Mouse (Mus musculus) cerebellum, postnatal 14 days (tissue): ENCODE data around the gene Uba52.

ENCODE experiments used
- DNase-seq, 2 experiments: peaks; one replicate each; pipeline ENCODE4 v3.0.0; 2021; ENCODE audit warnings: mixed read lengths in 2 of 2

Gene Uba52

DNA sequence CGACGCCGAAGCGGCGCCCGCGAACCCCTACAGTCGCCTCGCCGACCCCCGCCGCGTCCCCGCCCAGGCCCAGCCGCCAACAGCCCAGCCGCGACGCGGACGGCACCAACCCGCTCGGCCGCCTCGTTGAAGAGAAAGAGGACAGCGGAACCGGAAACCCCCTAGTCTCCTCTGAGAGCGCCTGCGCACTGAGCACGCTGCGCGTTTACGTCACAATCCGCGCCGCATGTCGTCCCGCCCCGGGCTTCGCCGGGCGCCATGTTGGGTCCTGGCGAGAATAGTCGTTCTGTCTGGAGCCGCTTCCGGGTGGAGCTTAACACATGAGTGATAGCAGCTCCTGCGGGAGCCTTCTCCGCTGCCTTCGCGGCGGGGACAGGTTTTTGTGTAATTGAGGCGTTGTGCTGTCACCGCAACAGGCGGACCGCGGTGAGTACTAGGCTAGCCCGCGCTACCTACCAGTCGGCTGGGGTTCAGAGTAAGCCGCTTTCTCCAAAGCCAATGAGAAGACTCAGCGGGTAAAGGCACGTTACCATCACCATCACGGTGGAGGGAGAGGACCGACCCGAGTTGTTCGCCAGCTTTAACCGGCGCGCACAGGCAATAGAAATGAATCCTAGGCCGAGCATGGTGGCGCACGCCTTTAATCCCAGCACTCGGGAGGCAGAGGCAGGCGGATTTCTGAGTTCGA lies at the start of gene Uba52:
TSS of gene Uba52 (minus strand) at position 574 of the 688 bp plus-strand sequence.
- DNase-seq: peak; percentile 98 to 99

DNA sequence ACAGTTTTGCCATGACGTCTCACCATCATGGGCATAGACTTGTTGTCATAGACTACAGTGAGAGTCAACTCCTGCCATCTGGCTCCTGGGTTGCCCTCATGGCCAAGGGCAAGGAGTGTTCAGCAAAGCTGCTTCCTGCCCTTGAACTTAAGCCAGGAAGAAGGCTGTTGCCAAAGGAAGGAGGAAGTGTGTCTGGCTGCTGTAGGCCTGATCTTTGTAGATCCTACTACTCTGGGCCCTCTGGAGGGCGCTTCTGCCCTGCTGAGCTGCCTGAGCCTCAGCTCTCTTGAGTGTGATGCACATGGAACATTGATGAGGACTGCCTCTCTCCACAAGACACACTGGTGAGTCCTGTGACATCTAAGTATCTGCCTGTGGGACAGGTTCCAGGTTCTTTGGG lies 49.5 kb upstream of the Uba52 start:
- peak; percentile 64 to 70 for DNase-seq

DNA sequence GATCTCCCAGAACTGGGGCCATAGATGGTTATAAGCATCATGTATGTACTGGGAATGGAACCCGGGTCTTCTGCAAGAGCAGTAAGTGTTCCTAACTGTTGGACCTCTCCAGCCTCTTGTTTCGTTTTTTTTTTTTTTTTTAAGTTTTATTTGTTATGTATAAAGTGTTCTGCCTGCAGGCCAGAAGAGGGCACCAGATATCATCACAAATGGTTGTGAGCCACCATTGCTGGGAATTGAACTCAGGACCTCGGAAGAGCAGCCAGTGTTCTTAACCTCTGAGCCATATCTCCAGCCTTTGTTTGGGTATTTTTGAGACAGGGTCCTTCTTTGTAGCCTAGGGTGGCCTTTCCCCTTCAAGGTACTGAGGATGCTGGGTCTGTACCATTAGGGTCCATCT lies 48.4 kb upstream of the Uba52 start:
- no peak for DNase-seq

DNA sequence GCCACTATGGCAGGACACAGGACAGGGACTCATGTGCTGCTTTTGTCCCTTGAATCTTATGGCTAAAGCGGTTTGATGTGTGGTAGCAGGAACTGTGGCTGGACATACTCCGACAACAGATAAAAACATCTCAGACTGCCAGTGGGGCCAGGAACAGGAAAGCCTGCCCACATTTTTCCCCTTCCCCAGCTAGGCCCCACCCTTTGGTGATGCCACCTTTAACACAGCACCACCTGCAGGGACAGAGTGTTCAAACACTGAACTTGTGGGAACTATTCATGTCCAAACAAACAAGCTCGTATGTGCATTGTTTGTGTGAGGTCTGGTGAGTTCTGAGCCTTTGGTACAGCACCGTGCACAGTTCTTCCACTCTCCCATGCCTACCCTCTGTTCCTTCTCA lies 47.7 kb upstream of the Uba52 start:
- no peak for DNase-seq

GRCm38 (mm10) chr8:70555079-70555747 lies 44.6 kb upstream of the Uba52 start:
- no peak for DNase-seq

DNA sequence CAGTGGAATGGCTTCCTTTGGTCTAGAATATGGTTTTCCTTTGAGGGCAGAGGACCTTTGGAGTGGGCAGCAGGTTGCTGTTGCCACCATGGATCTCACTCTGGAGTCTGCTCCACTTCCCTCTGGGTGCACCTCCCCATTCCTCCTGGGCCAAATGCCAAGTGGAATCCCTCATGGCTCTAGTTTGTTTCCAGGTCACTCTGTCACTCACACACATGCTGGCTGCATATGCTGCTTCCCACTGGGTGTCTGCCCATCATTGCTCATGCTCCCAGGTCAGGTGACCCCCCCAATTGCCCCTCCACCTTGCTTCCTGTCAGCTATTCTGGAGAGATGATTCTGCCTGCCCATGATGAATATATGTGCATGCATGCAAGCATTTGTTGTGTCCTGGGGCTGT lies 43.1 kb upstream of the Uba52 start:
- DNase-seq: peak; percentile 80 to 81

- DNase-seq: no peak
These were observed 42.2 kb upstream of the Uba52 start for GRCm38 (mm10) chr8:70552836-70553235.

DNA sequence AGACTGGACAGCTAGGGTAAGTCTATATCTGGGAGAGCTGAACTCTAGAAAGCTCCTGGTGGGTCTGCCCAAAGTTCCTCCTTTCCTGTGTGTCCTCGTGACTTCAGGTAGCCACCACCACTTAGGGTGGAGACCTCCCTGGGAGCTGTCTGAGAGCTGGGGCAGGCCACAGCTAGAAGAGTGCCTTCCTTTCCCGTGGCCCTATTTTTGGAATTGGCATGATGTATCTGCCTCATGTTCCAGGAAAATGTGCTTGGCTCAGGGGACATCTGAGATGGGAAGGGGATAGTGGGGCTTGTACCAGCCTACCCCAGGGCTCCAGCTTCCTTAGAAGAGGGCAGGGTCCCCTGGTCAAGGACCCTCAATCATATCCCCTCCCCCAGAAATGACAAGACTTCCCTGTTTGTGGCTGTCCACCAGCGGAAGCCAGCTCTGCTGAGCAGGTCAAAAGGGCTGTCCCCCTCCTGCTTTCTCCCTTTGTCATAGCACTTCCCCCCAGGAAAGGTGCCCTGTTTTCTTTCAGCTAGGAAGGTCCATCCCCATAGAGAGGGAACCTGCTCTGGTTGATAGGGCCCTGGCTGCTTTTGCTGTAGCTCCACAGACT lies 41.1 kb upstream of the Uba52 start:
- peak in 1 of 2 experiments; percentile 49 for DNase-seq

DNA sequence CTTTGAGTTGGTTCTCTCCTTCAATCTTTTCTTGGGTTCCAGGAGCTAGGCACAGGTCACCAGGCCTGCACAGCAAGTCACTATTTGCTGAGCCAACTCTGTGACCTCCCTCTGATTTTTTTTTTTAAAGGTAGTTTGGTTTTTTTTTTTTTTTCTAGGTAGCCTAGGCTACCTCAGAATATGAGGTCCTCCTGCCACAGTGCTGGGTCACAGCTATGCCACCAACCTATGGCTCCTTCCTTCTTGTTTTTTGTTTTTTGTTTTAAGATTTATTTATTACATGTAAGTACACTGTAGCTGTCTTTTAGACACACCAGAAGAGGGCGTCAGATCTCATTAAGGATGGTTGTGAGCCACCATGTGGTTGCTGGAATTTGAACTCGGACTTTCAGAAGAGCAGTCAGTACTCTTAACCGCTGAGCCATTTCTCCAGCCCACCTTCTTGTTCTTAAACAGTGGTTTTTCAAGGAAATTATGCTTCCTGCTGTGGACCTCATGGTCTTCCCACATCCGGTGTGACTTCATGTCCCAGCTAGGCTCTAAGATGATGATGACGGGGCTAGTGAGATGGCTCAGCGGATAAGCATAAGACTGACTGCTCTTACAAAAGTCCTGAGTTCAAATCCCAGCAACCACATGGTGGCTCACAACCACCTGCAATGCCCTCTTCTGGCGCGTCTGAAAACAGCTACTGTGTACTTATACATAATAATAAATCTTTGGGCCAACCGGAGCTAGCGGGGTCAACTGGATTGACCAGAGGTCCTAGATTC lies 39.0 kb upstream of the Uba52 start:
- DNase-seq: no peak

GRCm38 (mm10) chr8:70547762-70548161 lies 37.2 kb upstream of the Uba52 start:
- DNase-seq: no peak

- no peak for DNase-seq
These were observed 35.8 kb upstream of the Uba52 start for GRCm38 (mm10) chr8:70546412-70546811.

DNA sequence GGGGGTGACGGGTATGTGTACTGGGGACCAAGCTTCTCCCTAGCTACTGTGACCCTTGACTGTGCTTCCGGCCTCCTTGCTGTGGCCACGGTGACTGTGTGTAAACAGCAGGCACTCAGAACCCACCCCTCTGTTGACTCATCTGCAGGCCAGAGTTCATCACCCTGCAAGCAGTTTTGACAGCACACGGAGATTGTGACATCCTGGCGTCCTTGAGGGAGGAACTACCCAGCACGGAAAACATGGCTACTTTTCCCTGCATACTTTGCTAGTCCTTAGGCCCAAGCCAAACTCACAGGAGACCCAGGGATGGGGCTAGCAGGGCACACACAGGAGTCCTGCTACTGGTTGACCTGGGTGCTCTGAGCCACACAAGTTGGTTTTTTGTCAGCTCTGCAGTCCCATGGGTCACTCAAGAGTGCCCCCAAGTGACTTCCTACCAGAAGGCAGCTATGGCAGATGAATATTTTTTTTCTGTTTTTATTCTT lies 33.6 kb upstream of the Uba52 start:
- no peak for DNase-seq

GRCm38 (mm10) chr8:70541081-70541480 lies 30.5 kb upstream of the Uba52 start:
- no peak for DNase-seq

- no peak for DNase-seq
These were observed 30.0 kb upstream of the Uba52 start for GRCm38 (mm10) chr8:70540507-70541071.

GRCm38 (mm10) chr8:70540013-70540506 lies 29.5 kb upstream of the Uba52 start:
- peak in 1 of 2 experiments; percentile 37 for DNase-seq

GRCm38 (mm10) chr8:70539077-70539813 lies 28.6 kb upstream of the Uba52 start, which contains the start of gene Ell:
Gene Ell (plus strand): TSS chr8:70539457.
- DNase-seq: peak; percentile 99

- DNase-seq: peak; percentile 99 to 100
These were observed 28.1 kb upstream of the Uba52 start for GRCm38 (mm10) chr8:70538633-70539076.

DNA sequence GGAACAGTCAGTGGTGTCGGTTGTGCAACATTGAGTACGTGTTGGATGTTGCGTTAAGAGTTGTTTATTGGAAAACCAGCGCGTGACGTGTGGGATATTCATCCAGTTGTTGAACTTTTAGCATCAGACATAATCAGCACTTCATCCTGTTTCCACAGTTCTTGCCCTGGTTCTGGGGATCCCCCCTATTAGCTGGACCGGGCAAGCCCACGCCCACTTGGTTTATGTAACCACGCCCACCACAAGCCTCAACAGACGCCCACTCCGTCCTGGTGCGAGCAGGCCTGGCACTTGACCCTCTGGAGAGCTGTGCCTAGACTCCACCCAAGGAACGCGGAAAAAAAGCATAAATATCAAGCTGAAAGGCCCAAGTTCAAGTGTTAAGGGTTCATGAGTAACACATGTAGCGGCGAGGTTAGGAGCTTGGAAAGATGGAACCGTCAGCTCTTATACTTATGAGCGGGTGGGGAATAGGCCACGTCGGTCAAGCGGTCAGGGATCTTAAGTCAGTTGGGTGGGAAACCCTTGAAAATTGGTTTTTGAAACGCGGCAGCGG lies 27.5 kb upstream of the Uba52 start:
- peak; percentile 52 for DNase-seq

DNA sequence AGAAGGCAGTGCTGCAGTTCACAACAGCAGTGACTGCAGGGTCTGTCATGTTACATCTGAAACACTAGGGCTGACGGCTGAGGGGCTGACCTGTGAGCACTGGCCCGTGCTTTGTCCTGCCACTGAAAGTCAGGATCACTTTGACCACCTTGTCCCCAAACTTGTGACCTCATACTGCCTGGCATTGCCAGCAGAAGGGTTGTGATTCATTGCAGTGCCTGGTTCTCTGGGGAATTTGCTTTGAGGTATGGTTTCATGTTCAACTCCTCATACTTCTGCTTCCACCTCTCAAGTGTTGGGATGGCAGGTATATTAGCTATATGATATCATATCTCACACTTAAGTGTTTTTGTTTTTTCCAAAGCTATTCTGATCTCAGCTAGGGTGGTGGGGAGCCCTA lies 25.1 kb upstream of the Uba52 start:
- no peak for DNase-seq

DNA sequence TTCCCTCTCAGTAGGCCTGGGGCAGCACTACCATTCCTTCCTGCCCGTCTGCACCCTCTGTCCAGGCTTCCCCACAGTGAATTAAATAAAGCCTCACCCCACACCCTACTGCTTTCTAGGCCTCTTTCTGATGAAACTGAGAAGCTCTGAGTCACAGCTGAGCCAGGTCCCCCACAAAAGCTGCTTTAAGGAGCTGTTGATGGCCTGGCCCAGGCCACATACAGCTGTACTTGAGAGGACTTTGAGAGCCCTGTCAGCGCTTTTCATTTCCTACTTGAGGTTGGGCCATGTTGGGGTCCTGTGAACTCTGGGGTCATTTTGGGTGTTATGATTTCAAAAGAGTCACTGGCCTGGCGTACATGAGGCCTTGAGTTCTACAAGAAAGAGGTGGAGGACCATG lies 24.6 kb upstream of the Uba52 start:
- DNase-seq: no peak

- DNase-seq: no peak
These were observed 23.7 kb upstream of the Uba52 start for GRCm38 (mm10) chr8:70534281-70534680.
